Mouse (Mus musculus) lung, embryonic 16.5 days (tissue): ENCODE results near the gene Krtap19-9b. TPM values are rescaled to one million over a fixed set of nuclear protein-coding genes. Genes with fewer than 3 reads are reported as not detected.

Experiments used
- ATAC-seq: fragments of 200-750 bp; cut with Nextera tagmentation; 2 replicates; pipeline ENCODE4 v1.8.0; 2017; ENCODE audit warnings: low read depth, mild to moderate bottlenecking, moderate library complexity
- H3K27ac ChIP-seq: fragments of 300-500 bp; sonication (generic); 2 replicates; pipeline ENCODE4 v1.5.1; 2014; ENCODE audit warnings: mild to moderate bottlenecking, control low read depth, low read length
- H3K27me3 ChIP-seq: fragments of 300-500 bp; sonication (generic); 2 replicates; pipeline ENCODE4 v1.6.1; 2014; ENCODE audit warnings: low read depth, low read length, mixed read lengths; ENCODE audit not compliant: control insufficient read depth, insufficient read depth
- H3K36me3 ChIP-seq: fragments of 300-500 bp; sonication (generic); 2 replicates; pipeline ENCODE4 v1.6.1; 2014; ENCODE audit warnings: low read length; ENCODE audit not compliant: control insufficient read depth, insufficient read depth
- H3K4me1 ChIP-seq: fragments of 300-500 bp; sonication (generic); replicated peaks from 2 replicates; pipeline ENCODE4 v1.6.1; 2014; ENCODE audit warnings: low read length, mixed read lengths; ENCODE audit not compliant: control insufficient read depth, insufficient read depth
- H3K4me2 ChIP-seq: fragments of 300-500 bp; sonication (generic); 2 replicates; pipeline ENCODE4 v1.6.1; 2014; ENCODE audit warnings: low read depth, low read length, control low read depth
- H3K4me3 ChIP-seq: fragments of 300-500 bp; sonication (generic); 2 replicates; pipeline ENCODE4 v1.5.1; 2014; ENCODE audit warnings: mild to moderate bottlenecking, low read length, control low read depth
- H3K9ac ChIP-seq: fragments of 300-500 bp; sonication (generic); 2 replicates; pipeline ENCODE4 v1.6.1; 2014; ENCODE audit warnings: low read length, control low read depth
- H3K9me3 ChIP-seq: fragments of 300-500 bp; sonication (generic); 2 replicates; pipeline ENCODE4 v1.6.1; 2016; ENCODE audit warnings: low read length; ENCODE audit not compliant: control insufficient read depth
- WGBS: fragments of 180-500 bp; shearing (Covaris S2); extraction: QIAGEN DNeasy Blood & Tissue Kit; methylation state at CpG from one replicate; pipeline ENCODE4 v1.1.7; 2014; 5-methylcytosine and 5-hydroxymethylcytosine counted together
- polyA plus RNA-seq: library from polyadenylated mRNA; unstranded; fragments of >200 nt; fragmentation: Nextera tagmentation; extraction: Ambion mirVana; gene quantifications from 2 replicates; pipeline ENCODE4 v1.2.1, GENCODE M21; 2015

Gene Krtap19-9b
- polyA plus RNA-seq: not detected in 2 replicates

GRCm38 (mm10) chr16:88932165-88932564 is at the start of gene Krtap19-9b:
Gene Krtap19-9b, minus strand, starts transcription at chr16:88932265.
- 78% methylated on average over 3 of the region's 3 CpGs for WGBS

GRCm38 (mm10) chr16:88962773-88963172 is 30.7 kb upstream of the Krtap19-9b start, which contains the start of gene Krtap16-3:
Gene Krtap16-3, minus strand, starts transcription at chr16:88962873.
- H3K9me3 ChIP-seq: no peaks in the 10 kb centered on the region
- H3K27me3 ChIP-seq: no peaks in the 10 kb centered on the region
- no peaks in the 10 kb centered on the region for H3K4me1 ChIP-seq
- H3K27ac ChIP-seq: no peak within 1 kb of the TSS
- no peak within 1 kb of the TSS for H3K9ac ChIP-seq
- WGBS: 89% methylated on average over 7 of the region's 7 CpGs
- no peak for ATAC-seq
- H3K4me2 ChIP-seq: no peak within 1 kb of the TSS
- no peaks in the 10 kb centered on the region for H3K36me3 ChIP-seq
- H3K4me3 ChIP-seq: no peak within 1 kb of the TSS

More at GRCm38 (mm10) chr16:88932165-88932564, at the start of gene Krtap19-9b:
- no peaks in the 10 kb centered on the region for H3K36me3 ChIP-seq
- H3K9me3 ChIP-seq: no peaks in the 10 kb centered on the region
- no peaks in the 10 kb centered on the region for H3K27me3 ChIP-seq
- no peak for ATAC-seq
- H3K9ac ChIP-seq: no peak within 1 kb of the TSS
- no peak within 1 kb of the TSS for H3K27ac ChIP-seq
- no peak within 1 kb of the TSS for H3K4me3 ChIP-seq
- H3K4me2 ChIP-seq: no peak within 1 kb of the TSS
- H3K4me1 ChIP-seq: no peaks in the 10 kb centered on the region

GRCm38 (mm10) chr16:88941106-88941505 is 9.0 kb upstream of the Krtap19-9b start:
- Histone ChIP-seq H3K4me3 (no peak overlapping the region), H3K27me3 (no peaks in the 10 kb centered on the region), H3K4me2 (no peak overlapping the region), H3K27ac (no peak overlapping the region), H3K36me3 (no peaks in the 10 kb centered on the region), H3K4me1 (no peaks in the 10 kb centered on the region), H3K9ac (no peak overlapping the region), H3K9me3 (no peaks in the 10 kb centered on the region)
- ATAC-seq: no peak
- WGBS: 81% methylated on average over 6 of the region's 6 CpGs

- 71% methylated on average over 7 of the region's 7 CpGs for WGBS
- ATAC-seq: no peak
- Histone ChIP-seq H3K9me3 (no peaks in the 10 kb centered on the region), H3K4me3 (no peak overlapping the region), H3K9ac (no peak overlapping the region), H3K36me3 (no peaks in the 10 kb centered on the region), H3K27ac (no peak overlapping the region), H3K4me1 (no peaks in the 10 kb centered on the region), H3K27me3 (no peaks in the 10 kb centered on the region), H3K4me2 (no peak overlapping the region)
Measured at GRCm38 (mm10) chr16:88938252-88938651, 6.2 kb upstream of the Krtap19-9b start.

GRCm38 (mm10) chr16:88896357-88896756 is 35.7 kb downstream of the Krtap19-9b start, which contains the start of gene Krtap19-5:
Gene Krtap19-5, minus strand, starts transcription at chr16:88896457.
- no peaks in the 10 kb centered on the region for H3K36me3 ChIP-seq
- no peak for ATAC-seq

GRCm38 (mm10) chr16:88886870-88887269 is 45.2 kb downstream of the Krtap19-9b start:
- H3K9ac ChIP-seq: no peak overlapping the region
- H3K4me2 ChIP-seq: no peak overlapping the region
- H3K9me3 ChIP-seq: no peaks in the 10 kb centered on the region
- no peaks in the 10 kb centered on the region for H3K27me3 ChIP-seq
- H3K4me3 ChIP-seq: no peak overlapping the region
- H3K4me1 ChIP-seq: no peaks in the 10 kb centered on the region
- no peaks in the 10 kb centered on the region for H3K36me3 ChIP-seq
- 71% methylated on average over 6 of the region's 6 CpGs for WGBS
- ATAC-seq: no peak
- H3K27ac ChIP-seq: no peak overlapping the region

More at GRCm38 (mm10) chr16:88896357-88896756, 35.7 kb downstream of the Krtap19-9b start, which contains the start of gene Krtap19-5:
- H3K9ac ChIP-seq: no peak within 1 kb of the TSS
- H3K9me3 ChIP-seq: no peaks in the 10 kb centered on the region
- H3K4me2 ChIP-seq: no peak within 1 kb of the TSS
- no peaks in the 10 kb centered on the region for H3K27me3 ChIP-seq
- H3K4me1 ChIP-seq: no peaks in the 10 kb centered on the region
- no peak within 1 kb of the TSS for H3K27ac ChIP-seq
- H3K4me3 ChIP-seq: no peak within 1 kb of the TSS
- 83% methylated on average over 6 of the region's 6 CpGs for WGBS

- no peaks in the 10 kb centered on the region for H3K9me3 ChIP-seq
- no peak for ATAC-seq
- H3K27me3 ChIP-seq: no peaks in the 10 kb centered on the region
- no peak within 1 kb of the TSS for H3K4me2 ChIP-seq
- H3K4me1 ChIP-seq: no peaks in the 10 kb centered on the region
- no peak within 1 kb of the TSS for H3K9ac ChIP-seq
- no peaks in the 10 kb centered on the region for H3K36me3 ChIP-seq
- WGBS: 84% methylated on average over 5 of the region's 5 CpGs
- H3K4me3 ChIP-seq: no peak within 1 kb of the TSS
- H3K27ac ChIP-seq: no peak within 1 kb of the TSS
Measured at GRCm38 (mm10) chr16:88884989-88885388, 47.1 kb downstream of the Krtap19-9b start, which contains the start of gene Krtap19-4. Gene Krtap19-4, minus strand, starts transcription at chr16:88885089.

Other genes starting within 250 kb of the Krtap19-9b start
- not detected in 2 replicates for gene 2310061N02Rik, start 224.3 kb downstream of the Krtap19-9b start, polyA plus RNA-seq
- not detected in 2 replicates for gene Krtap13-1, start 203.4 kb downstream of the Krtap19-9b start, polyA plus RNA-seq
- 1.9 TPM in 1 of 2 replicates, not detected in the other for gene Krtap13, start 180.6 kb downstream of the Krtap19-9b start, polyA plus RNA-seq
- gene 2310034C09Rik, start 173.4 kb downstream of the Krtap19-9b start, polyA plus RNA-seq: 1.7 TPM in 1 of 2 replicates, not detected in the other
- gene 2310057N15Rik, start 158.1 kb downstream of the Krtap19-9b start, polyA plus RNA-seq: not detected in 2 replicates
- gene Gm5965, start 154.4 kb downstream of the Krtap19-9b start, polyA plus RNA-seq: not detected in 2 replicates
- gene Gm20741, start 120.0 kb downstream of the Krtap19-9b start, polyA plus RNA-seq: 0.94 TPM in 1 of 2 replicates, not detected in the other
- gene Krtap15, start 112.0 kb downstream of the Krtap19-9b start, polyA plus RNA-seq: not detected in 2 replicates
- gene Krtap14, start 106.1 kb downstream of the Krtap19-9b start, polyA plus RNA-seq: not detected in 2 replicates
- gene Krtap19-1, start 62.9 kb downstream of the Krtap19-9b start, polyA plus RNA-seq: not detected in 2 replicates
- not detected in 2 replicates for gene Krtap19-2, start 58.0 kb downstream of the Krtap19-9b start, polyA plus RNA-seq
- gene Krtap19-3, start 54.2 kb downstream of the Krtap19-9b start, polyA plus RNA-seq: not detected in 2 replicates
- gene Krtap19-4, start 47.2 kb downstream of the Krtap19-9b start, polyA plus RNA-seq: not detected in 2 replicates
- not detected in 2 replicates for gene Krtap19-5, start 35.8 kb downstream of the Krtap19-9b start, polyA plus RNA-seq
- gene Krtap16-3, start 30.6 kb upstream of the Krtap19-9b start, polyA plus RNA-seq: not detected in 2 replicates
- gene Krtap22-2, start 78.5 kb upstream of the Krtap19-9b start, polyA plus RNA-seq: not detected in 2 replicates
- gene Gm10229, start 83.0 kb upstream of the Krtap19-9b start, polyA plus RNA-seq: not detected in 2 replicates
- gene Krtap6-1, start 99.4 kb upstream of the Krtap19-9b start, polyA plus RNA-seq: not detected in 2 replicates
- not detected in 2 replicates for gene Gm10228, start 109.2 kb upstream of the Krtap19-9b start, polyA plus RNA-seq
- gene Krtap6-5, start 115.6 kb upstream of the Krtap19-9b start, polyA plus RNA-seq: not detected in 2 replicates
- gene 1110025L11Rik, start 131.7 kb upstream of the Krtap19-9b start, polyA plus RNA-seq: not detected in 2 replicates
- gene Krtap6-3, start 151.8 kb upstream of the Krtap19-9b start, polyA plus RNA-seq: not detected in 2 replicates
- gene Gm6358, start 208.6 kb upstream of the Krtap19-9b start, polyA plus RNA-seq: not detected in 2 replicates
- not detected in 2 replicates for gene Gm10061, start 218.8 kb upstream of the Krtap19-9b start, polyA plus RNA-seq
- not detected in 2 replicates for gene Gm9789, start 225.7 kb upstream of the Krtap19-9b start, polyA plus RNA-seq
- not detected in 2 replicates for gene Gm7735, start 237.2 kb upstream of the Krtap19-9b start, polyA plus RNA-seq
- not detected in 2 replicates for gene 1110057P08Rik, start 242.5 kb upstream of the Krtap19-9b start, polyA plus RNA-seq